Mouse (Mus musculus): ENCODE measurements around the gene Col9a1.

The Col9a1 gene

DNA sequence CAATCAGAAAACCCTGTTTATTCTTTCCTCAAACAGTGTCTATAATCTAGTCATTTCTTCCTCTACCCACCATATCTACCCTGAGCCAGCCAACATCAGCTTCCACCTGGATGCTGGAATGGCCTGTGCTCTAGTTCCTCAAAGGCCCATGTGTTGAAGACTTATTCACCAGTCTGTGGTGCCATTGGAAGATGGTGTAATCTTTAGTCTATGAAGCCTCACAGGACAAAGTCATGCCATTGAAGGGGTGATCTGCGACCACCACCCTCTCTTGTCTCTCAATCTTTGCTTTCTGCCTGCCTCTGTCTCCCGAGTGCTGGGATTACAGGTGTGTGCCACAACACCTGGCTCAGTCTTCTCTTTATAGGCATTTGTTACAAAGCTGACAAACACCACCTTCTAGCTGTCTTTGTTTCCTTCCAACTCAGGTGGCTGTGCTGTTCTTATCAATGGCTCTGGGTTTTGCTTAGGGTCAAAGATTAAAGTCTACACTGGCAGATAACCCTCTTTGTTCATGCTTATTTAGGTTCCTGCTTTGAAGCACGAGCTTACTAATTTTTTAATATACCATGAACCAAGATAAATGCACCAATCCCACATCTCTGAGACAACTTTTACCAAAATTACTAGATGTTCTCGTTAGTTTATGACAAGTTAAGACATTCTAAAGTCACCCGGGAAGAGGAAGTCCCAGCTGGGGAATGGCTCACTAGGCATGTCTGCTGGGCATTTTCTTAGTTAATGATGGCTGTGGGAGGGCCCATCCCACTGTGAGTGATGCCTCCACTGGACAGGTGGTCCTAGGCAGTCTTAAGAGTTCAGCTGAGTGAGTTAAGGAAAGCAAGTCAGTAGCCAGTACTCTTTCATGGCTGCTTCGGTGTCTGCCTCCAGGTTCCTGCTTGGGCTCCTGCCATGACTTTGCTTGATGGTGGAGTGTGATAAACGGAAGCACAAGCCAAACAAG, 117.9 kb downstream of the Col9a1 start:
- no peak for DNase-seq (ENCODE audit: low read depth, low spot score)

- DNase-seq (ENCODE audit: low read depth, low spot score) = no peak
These were observed 123.3 kb downstream of the Col9a1 start for GRCm38 (mm10) chr1:24300700-24301099.
